Mouse (Mus musculus): ENCODE measurements around the gene Plrg1.

DNA sequence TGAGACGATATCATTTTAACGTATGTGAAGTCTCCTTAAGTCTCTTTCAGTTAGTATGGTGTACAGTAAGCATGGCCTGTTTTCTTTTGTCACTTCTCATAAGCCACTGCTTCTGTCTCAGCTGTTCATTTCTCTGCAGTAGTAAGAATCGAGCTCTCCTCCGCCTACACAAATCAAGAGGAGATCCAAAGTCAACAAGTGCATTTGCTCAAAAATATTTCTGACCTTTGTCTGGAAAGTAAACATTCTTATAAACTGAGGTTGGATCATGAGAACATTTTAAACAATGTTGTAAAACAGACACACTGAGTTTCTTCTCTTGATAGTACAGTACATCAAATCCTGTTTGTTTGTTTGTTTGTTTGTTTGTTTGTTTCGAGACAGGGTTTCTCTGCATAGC lies 4.7 kb upstream of the Plrg1 start:
- TF ChIP-seq EP300 (IDR thresholded peaks at IDR 0.05; ENCODE audit: low read depth) (no peak), CTCF (IDR thresholded peaks at IDR 0.05; ENCODE audit: low read depth) (no peak)

Measured in liver, postnatal 0 days (tissue).